Mouse (Mus musculus): ENCODE results near the gene Carf. TPM values are rescaled to one million over a fixed set of nuclear protein-coding genes. Genes with fewer than 3 reads are reported as not detected.
A peak's percentile ranks its signal among the peaks of the same experiment; 100 is the strongest.

The Carf gene
- polyA plus RNA-seq, 1 experiment from 2014 or later, result 3.5 TPM

GRCm38 (mm10) chr1:60196813-60197212, 98.8 kb downstream of the Carf start:
- DNase-seq (ENCODE audit: low spot score) (no peak), ATAC-seq (no peak)
- no peak overlapping the region for H3K4me3 ChIP-seq (ENCODE audit: low read depth, low read length)
- peak; percentile 54 for TF ChIP-seq CTCF (IDR thresholded peaks at IDR 0.05)
- TF ChIP-seq EP300 (IDR thresholded peaks at IDR 0.05), result no peak
- no peaks in the 10 kb centered on the region for H3K4me1 ChIP-seq (ENCODE audit: insufficient read depth, low read depth, low read length)
- no peak overlapping the region for H3K4me2 ChIP-seq (replicated peaks; ENCODE audit: low read depth, low read length)
- H3K27me3 ChIP-seq (replicated peaks; ENCODE audit: insufficient read depth, low read length), result no peaks in the 10 kb centered on the region
- 73% methylated on average over 3 of the region's 3 CpGs for WGBS
- no peak overlapping the region for H3K9ac ChIP-seq (replicated peaks; ENCODE audit: low read depth)
- H3K36me3 ChIP-seq (ENCODE audit: insufficient read depth, low read length), result peaks cover 16% of the 10 kb centered on the region; the same call in 1 of the 2 replicates
- H3K27ac ChIP-seq (ENCODE audit: low read length), result no peak overlapping the region
- no peaks in the 10 kb centered on the region for H3K9me3 ChIP-seq (ENCODE audit: low read length)

GRCm38 (mm10) chr1:60199006-60199405, 101.0 kb downstream of the Carf start:
- DNase-seq (ENCODE audit: low spot score), result peak; percentile 30
- WGBS, result 48% methylated on average over 4 of the region's 4 CpGs
- Histone ChIP-seq H3K27me3 (replicated peaks; ENCODE audit: insufficient read depth, low read length) (no peaks in the 10 kb centered on the region), H3K4me2 (replicated peaks; ENCODE audit: low read depth, low read length) (no peak overlapping the region), H3K4me3 (ENCODE audit: low read depth, low read length) (no peak overlapping the region), H3K36me3 (ENCODE audit: insufficient read depth, low read length) (peaks cover 36% of the 10 kb centered on the region), H3K9ac (replicated peaks; ENCODE audit: low read depth) (no peak overlapping the region), H3K4me1 (ENCODE audit: insufficient read depth, low read depth, low read length) (no peaks in the 10 kb centered on the region), H3K27ac (ENCODE audit: low read length) (no peak overlapping the region), H3K9me3 (ENCODE audit: low read length) (no peaks in the 10 kb centered on the region)
- no peak for ATAC-seq
- TF ChIP-seq EP300 (IDR thresholded peaks at IDR 0.05), result no peak

Other genes starting within 250 kb of the Carf start
- gene Fam117b, start 185.2 kb upstream of the Carf start, polyA plus RNA-seq (2015; fragmentation: Nextera tagmentation; extraction: Ambion mirVana), result 12.5 and 12.7 TPM in 2 replicates
- 0.39 and 0.62 TPM in 2 replicates for gene Ica1l, start 55.1 kb upstream of the Carf start, polyA plus RNA-seq (2015; fragmentation: Nextera tagmentation; extraction: Ambion mirVana)
- 10.5 and 15.3 TPM in 2 replicates for gene Wdr12, start 398 bp downstream of the Carf start, polyA plus RNA-seq (2015; fragmentation: Nextera tagmentation; extraction: Ambion mirVana)
- gene Nbeal1, start 82.4 kb downstream of the Carf start, polyA plus RNA-seq (2015; fragmentation: Nextera tagmentation; extraction: Ambion mirVana), result 11.8 and 15.6 TPM in 2 replicates
- 15.8 and 16.8 TPM in 2 replicates for gene Cyp20a1, start 245.1 kb downstream of the Carf start, polyA plus RNA-seq (2015; fragmentation: Nextera tagmentation; extraction: Ambion mirVana)